Mouse (Mus musculus) liver, embryonic 14.5 days (tissue): ENCODE results near the gene Fgl2. TPM values are rescaled to one million over a fixed set of nuclear protein-coding genes. Genes with fewer than 3 reads are reported as not detected.

Experiments
- ATAC-seq: fragments of 200-750 bp; cut with Nextera tagmentation; 2 replicates; pipeline ENCODE4 v1.8.0; 2017; ENCODE audit warnings: moderate number of reproducible peaks, mild to moderate bottlenecking, moderate library complexity; ENCODE audit not compliant: insufficient read depth
- DNase-seq, 3 experiments: peaks; one replicate each; pipeline ENCODE4 v3.0.0-alpha.2; 2012 to 2013; ENCODE audit warnings: low read depth in 3 of 3, low spot score in 3 of 3
- H3K27ac ChIP-seq: fragments of 300-500 bp; sonication (generic); 2 replicates; pipeline ENCODE4 v1.5.1; 2014; ENCODE audit warnings: moderate library complexity, mild to moderate bottlenecking, control low read depth, inconsistent platforms
- H3K27me3 ChIP-seq: fragments of 300-500 bp; sonication (generic); 2 replicates; pipeline ENCODE4 v1.6.1; 2014; ENCODE audit warnings: mild to moderate bottlenecking, low read length, moderate library complexity; ENCODE audit not compliant: control insufficient read depth, insufficient read depth
- H3K36me3 ChIP-seq: fragments of 300-500 bp; sonication (generic); replicated peaks from 2 replicates; pipeline ENCODE4 v1.6.1; 2014; ENCODE audit warnings: low read depth; ENCODE audit not compliant: control insufficient read depth, insufficient read depth
- H3K4me1 ChIP-seq, 2 experiments: fragments of 200-500 bp in 1 of 2; fragments of 300-500 bp in 1 of 2; sonication (generic) in 1 of 2; replicated peaks; 2 replicates each; pipeline ENCODE4 v1.6.1; 2012 to 2014; ENCODE audit warnings: antibody characterized with exemption in 1 of 2, inconsistent platforms in 1 of 2, low read length in 1 of 2; ENCODE audit not compliant: control insufficient read depth in 2 of 2, insufficient read depth in 2 of 2
- H3K4me2 ChIP-seq: fragments of 300-500 bp; sonication (generic); 2 replicates; pipeline ENCODE4 v1.6.1; 2014; ENCODE audit warnings: low read depth, mild to moderate bottlenecking, control low read depth, moderate library complexity
- H3K4me3 ChIP-seq, 2 experiments: fragments of 200-500 bp in 1 of 2; fragments of 300-500 bp in 1 of 2; sonication (generic) in 1 of 2; 2 replicates each; pipeline ENCODE4 v1.5.1; 2012 to 2014; ENCODE audit warnings: low read depth in 2 of 2, low read length in 2 of 2, mild to moderate bottlenecking in 2 of 2, control low read depth in 1 of 2, inconsistent platforms in 1 of 2, moderate library complexity in 1 of 2; ENCODE audit not compliant: insufficient read depth in 1 of 2
- H3K9ac ChIP-seq: fragments of 300-500 bp; sonication (generic); replicated peaks from 2 replicates; pipeline ENCODE4 v1.6.1; 2014; ENCODE audit warnings: mild to moderate bottlenecking, control low read depth, moderate library complexity
- H3K9me3 ChIP-seq: fragments of 300-500 bp; sonication (generic); 2 replicates; pipeline ENCODE4 v1.6.1; 2016; ENCODE audit warnings: low read length, mixed read lengths; ENCODE audit not compliant: control insufficient read depth
- CTCF ChIP-seq: IDR thresholded peaks from 2 replicates; pipeline ENCODE4 v1.5.1; 2016; ENCODE audit warnings: antibody characterized with exemption, low read depth, control low read depth
- EP300 ChIP-seq: IDR thresholded peaks from 2 replicates; pipeline ENCODE4 v1.6.1; 2016; ENCODE audit warnings: antibody characterized with exemption, low read depth
- WGBS: fragments of 180-500 bp; shearing (Covaris S2); extraction: QIAGEN DNeasy Blood & Tissue Kit; methylation state at CpG from one replicate; pipeline ENCODE4 v1.1.7; 2014; ENCODE audit not compliant: insufficient replicate concordance; 5-methylcytosine and 5-hydroxymethylcytosine counted together
- polyA plus RNA-seq, 2 experiments: library from polyadenylated mRNA; depleted of rRNA in 1 of 2; stranded (reverse) in 1 of 2; unstranded in 1 of 2; fragments of >200 nt; fragmentation: Nextera tagmentation in 1 of 2; extraction: Ambion mirVana in 1 of 2; gene quantifications; 2 replicates each; pipeline versions ENCODE4 v1.2.1 to v1.2.3; 2012 to 2014

Fgl2 gene
- polyA plus RNA-seq, 2 experiments: 1.1 to 1.7 TPM

DNA sequence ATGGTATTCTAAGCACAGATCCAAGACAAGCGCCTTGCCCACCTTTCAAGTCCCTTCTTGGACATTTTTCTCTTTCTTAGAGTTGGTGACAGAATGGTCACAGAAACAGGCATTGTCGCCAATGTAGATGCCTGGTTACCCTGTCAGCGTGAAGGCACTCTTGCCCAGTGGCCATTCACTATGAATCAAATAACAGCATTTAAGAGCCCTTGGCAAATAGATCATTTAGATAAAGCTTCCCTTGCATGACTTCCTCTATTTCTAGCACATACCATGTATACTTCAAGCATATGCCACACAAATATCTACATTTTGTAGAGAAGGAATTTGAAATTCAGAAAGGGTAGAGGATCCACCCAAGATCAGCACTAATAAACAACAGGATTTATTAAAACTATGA is 40.9 kb downstream of the Fgl2 start:
- H3K4me1 ChIP-seq: peaks cover 0 to 9% of the 10 kb centered on the region in 2 experiments; a peak in 2 of 4 replicates
- no peak overlapping the region for H3K9ac ChIP-seq
- no peak for TF ChIP-seq EP300
- TF ChIP-seq CTCF: no peak
- no peak overlapping the region for H3K4me2 ChIP-seq
- 66% methylated on average over 3 of the region's 3 CpGs for WGBS
- no peaks in the 10 kb centered on the region for H3K36me3 ChIP-seq
- H3K9me3 ChIP-seq: no peaks in the 10 kb centered on the region
- no peak overlapping the region for H3K27ac ChIP-seq
- H3K27me3 ChIP-seq: no peaks in the 10 kb centered on the region
- no peak overlapping the region for H3K4me3 ChIP-seq
- DNase-seq (no peak), ATAC-seq (no peak)

DNA sequence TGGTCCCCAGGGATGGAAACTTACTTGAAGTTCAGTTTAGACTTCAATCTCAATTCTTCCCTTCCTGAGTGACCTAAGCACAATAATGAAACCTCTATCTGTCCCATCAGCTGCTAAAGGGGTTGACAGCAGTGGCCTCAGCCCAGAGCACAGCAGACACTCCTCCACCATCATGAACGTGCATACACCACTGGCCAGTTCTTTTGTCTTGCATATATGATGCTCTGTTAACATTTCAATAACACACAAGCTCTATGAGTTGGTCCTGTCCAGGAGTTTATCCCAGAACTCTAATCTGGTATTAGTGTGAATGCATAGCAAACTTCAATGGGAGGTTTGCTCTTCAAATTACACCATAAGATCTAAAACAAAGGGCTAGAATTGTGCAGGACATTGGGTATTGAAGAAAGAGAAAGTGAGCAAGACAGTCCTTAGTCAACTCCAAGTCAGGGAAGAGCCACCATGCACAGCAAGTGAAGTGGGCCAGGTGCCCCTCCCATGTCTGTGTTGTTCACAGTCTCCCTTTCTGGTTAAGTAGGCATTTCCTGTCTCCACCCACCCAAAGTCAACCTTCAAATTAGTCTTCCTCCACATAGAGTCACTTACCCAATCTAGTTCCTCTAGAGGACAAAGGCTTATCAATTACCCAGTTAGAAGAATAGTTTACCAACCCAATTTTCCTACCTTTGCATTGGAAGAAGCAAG is 41.8 kb downstream of the Fgl2 start:
- H3K27ac ChIP-seq: no peak overlapping the region
- no peaks in the 10 kb centered on the region for H3K9me3 ChIP-seq
- DNase-seq (no peak), ATAC-seq (no peak)
- no peaks in the 10 kb centered on the region for H3K36me3 ChIP-seq
- H3K4me2 ChIP-seq: no peak overlapping the region
- H3K27me3 ChIP-seq: no peaks in the 10 kb centered on the region
- H3K9ac ChIP-seq: no peak overlapping the region
- peaks cover 0 to 9% of the 10 kb centered on the region in 2 experiments; a peak in 2 of 4 replicates for H3K4me1 ChIP-seq
- no peak for TF ChIP-seq EP300
- TF ChIP-seq CTCF: no peak
- WGBS: 13% methylated on average over 1 of the region's 1 CpGs
- no peak overlapping the region for H3K4me3 ChIP-seq

DNA sequence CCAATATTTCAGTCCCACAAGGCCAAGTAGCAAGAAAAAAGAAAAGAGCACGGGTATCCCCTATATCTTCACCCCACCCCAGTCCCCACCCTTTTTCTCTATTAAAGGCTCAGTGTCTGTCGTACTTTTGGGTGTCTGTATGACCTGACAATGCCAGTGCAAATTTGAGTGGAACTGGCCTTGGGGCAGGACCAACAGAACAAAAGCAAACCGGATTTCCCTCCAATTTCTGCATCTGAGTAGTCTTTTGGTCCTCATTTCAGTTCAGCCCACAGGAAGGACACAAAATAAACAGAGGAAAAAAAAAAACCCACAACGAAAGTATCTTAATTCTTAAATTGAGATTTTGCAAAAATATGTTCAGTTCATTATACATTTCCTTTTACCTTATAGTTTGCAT is 46.2 kb downstream of the Fgl2 start:
- H3K9ac ChIP-seq: no peak overlapping the region
- ATAC-seq (no peak), DNase-seq (no peak)
- H3K4me1 ChIP-seq: no peaks in the 10 kb centered on the region
- no peaks in the 10 kb centered on the region for H3K9me3 ChIP-seq
- no peaks in the 10 kb centered on the region for H3K36me3 ChIP-seq
- H3K4me3 ChIP-seq: no peak overlapping the region
- H3K27me3 ChIP-seq: no peaks in the 10 kb centered on the region
- 43% methylated on average over 4 of the region's 4 CpGs for WGBS
- H3K4me2 ChIP-seq: no peak overlapping the region
- no peak overlapping the region for H3K27ac ChIP-seq
- TF ChIP-seq CTCF: no peak
- TF ChIP-seq EP300: no peak

GRCm38 (mm10) chr5:21420609-21421008 is 48.2 kb downstream of the Fgl2 start:
- DNase-seq (no peak), ATAC-seq (no peak)
- TF ChIP-seq EP300 (no peak), CTCF (no peak; the same call in 1 of the 2 replicates)
- H3K4me1 ChIP-seq: no peaks in the 10 kb centered on the region; a peak in 1 of 4 replicates
- no peaks in the 10 kb centered on the region for H3K27me3 ChIP-seq
- no peaks in the 10 kb centered on the region for H3K9me3 ChIP-seq
- no peak overlapping the region for H3K4me2 ChIP-seq
- 16% methylated on average over 1 of the region's 1 CpGs for WGBS
- H3K4me3 ChIP-seq: no peak overlapping the region
- no peak overlapping the region for H3K9ac ChIP-seq
- H3K36me3 ChIP-seq: no peaks in the 10 kb centered on the region
- H3K27ac ChIP-seq: no peak overlapping the region

DNA sequence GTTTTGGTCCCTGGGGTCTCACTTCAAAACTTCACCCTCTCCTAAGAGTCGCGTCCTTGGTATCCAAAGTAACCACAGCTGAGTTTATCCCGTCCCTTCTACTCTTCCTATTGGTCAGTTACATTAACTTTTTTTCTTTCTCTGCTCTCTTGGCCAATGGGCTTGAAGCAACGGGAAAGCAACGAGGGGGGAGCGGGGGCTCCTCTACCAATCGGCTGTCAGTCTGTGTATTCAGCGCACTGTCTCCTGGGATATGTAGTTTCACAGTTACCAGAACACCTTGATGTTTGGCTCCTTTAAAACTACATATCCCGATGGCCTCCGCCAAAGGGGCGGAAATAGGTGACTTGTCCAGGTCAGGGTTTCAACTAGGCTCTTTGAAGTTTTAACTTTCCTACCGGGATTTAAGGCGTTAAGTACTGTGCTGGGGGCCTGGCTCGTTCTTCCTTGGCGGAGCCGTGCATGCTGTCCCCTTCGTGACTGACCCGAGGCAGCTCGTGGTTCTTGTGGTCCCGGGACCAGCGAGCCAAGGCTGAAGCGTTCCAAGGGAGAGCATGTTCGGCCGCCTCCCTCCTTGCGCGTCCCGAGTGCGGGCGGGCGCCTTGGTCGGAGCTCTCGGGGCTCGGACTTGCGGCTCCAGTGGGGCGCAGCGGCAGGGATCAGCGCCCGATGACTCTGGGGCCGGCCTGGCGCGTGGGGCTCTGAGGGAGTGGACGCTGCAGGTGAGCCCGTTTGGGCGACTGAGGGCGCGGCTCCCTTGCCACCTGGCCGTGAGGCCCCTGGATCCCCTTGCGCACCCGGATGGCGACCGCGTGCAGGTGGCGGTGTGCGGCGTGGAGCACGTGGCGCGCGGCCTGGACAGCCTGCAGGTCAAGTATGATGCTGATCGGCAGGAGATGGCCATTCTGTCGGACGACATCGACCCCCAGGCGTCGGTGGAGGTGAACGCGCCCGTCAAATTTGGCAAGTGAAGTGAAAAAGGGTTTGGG is 52.5 kb downstream of the Fgl2 start, which contains the start of the genes Ccdc146 and Fam185a:
Gene Ccdc146, minus strand, starts transcription at position 64 of the 989 bp plus-strand sequence.
Gene Fam185a, plus strand, starts transcription at position 345 of the 989 bp plus-strand sequence.
- Histone ChIP-seq H3K4me3 (peak within 1 kb of the TSS; percentile 85 to 92), H3K27ac (peak within 1 kb of the TSS; percentile 13; the same call in 1 of the 2 replicates), H3K4me2 (peak within 1 kb of the TSS; percentile 97), H3K27me3 (no peaks in the 10 kb centered on the region), H3K4me1 (peaks cover 6 to 9% of the 10 kb centered on the region in 2 experiments), H3K9me3 (no peaks in the 10 kb centered on the region), H3K9ac (peak within 1 kb of the TSS; percentile 75), H3K36me3 (no peaks in the 10 kb centered on the region)
- DNase-seq: peak; percentile 94 to 95 (median 94)
- peak; percentile 99 for ATAC-seq
- no peak for TF ChIP-seq EP300
- TF ChIP-seq CTCF: no peak
- WGBS: under 1% methylated on average over 67 of the region's 68 CpGs
